Mouse (Mus musculus): ENCODE results near the gene Card19.

DNA sequence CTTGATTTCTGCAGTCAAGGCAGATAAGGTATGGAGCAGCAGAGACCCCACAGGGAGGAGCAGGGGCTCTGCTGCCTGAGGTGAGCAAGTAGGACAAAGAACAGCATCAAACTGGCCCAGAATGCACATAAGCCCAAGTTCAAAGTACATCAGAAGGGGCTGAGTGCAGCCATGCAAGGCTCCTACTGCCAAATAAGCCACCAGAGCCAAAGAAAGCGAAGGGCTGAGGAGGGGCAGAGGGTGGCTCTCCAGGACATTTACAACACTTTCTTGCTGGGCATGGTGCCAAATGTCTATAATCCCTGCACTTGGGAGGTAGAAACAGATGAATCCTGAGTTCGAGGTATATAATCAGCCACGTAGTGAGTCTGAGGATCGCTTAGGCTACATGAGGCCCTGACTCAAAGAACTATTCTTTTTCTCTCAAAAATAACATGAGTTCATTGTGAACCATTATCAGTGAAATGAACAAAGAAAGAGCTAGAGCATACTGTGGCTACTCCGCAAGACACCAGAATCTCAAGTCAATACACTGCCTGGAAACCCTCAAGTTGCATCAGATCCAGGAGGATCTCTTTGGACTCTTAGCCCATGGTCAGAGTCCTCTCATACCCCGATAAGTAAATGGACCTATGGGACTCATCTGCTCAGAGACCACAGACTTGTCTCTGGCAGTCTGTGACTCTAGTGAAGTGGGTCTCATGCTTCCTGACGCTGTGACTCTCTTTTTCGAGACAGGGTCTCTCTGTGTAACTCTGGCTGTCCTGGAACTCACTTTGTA lies 18.1 kb upstream of the Card19 start:
- TF ChIP-seq FLI1 (IDR thresholded peaks at IDR 0.05; ENCODE audit: low read length) (no peak), GATA1 (IDR thresholded peaks at IDR 0.05; ENCODE audit: borderline replicate concordance, low read length) (no peak)

Data from megakaryocyte, embryonic 14.5 days (primary cell).